Mouse (Mus musculus): ENCODE measurements around the gene Mst1. TPM values are rescaled to one million over a fixed set of nuclear protein-coding genes. Genes with fewer than 3 reads are reported as not detected.

Gene Mst1
- polyA plus RNA-seq, 1 experiment from 2014 or later: 0.20 TPM

- ATAC-seq (ENCODE audit: insufficient read depth) (no peak), DNase-seq (no peak)
- Histone ChIP-seq H3K4me1 (ENCODE audit: insufficient read depth) (no peaks in the 10 kb centered on the region), H3K4me3 (ENCODE audit: low read depth, low read length) (no peak overlapping the region), H3K9me3 (ENCODE audit: low read depth, low read length) (no peaks in the 10 kb centered on the region), H3K27ac (ENCODE audit: low read depth) (no peak overlapping the region), H3K36me3 (ENCODE audit: insufficient read depth) (peaks cover 30% of the 10 kb centered on the region), H3K9ac (no peak overlapping the region), H3K27me3 (ENCODE audit: insufficient read depth, low read length) (no peaks in the 10 kb centered on the region), H3K4me2 (no peak overlapping the region)
- WGBS: 87% methylated on average over 7 of the region's 7 CpGs
- TF ChIP-seq CTCF (IDR thresholded peaks at IDR 0.05; ENCODE audit: low read depth): no peak
Observed at GRCm38 (mm10) chr9:108069529-108069928, 10.7 kb upstream of the Mst1 start.

GRCm38 (mm10) chr9:108071801-108072200 is 8.4 kb upstream of the Mst1 start:
- Histone ChIP-seq H3K27me3 (ENCODE audit: insufficient read depth, low read length) (no peaks in the 10 kb centered on the region), H3K4me1 (ENCODE audit: insufficient read depth) (no peaks in the 10 kb centered on the region), H3K27ac (ENCODE audit: low read depth) (peak overlapping the region; percentile 38; the same call in 1 of the 2 replicates), H3K9me3 (ENCODE audit: low read depth, low read length) (no peaks in the 10 kb centered on the region), H3K36me3 (ENCODE audit: insufficient read depth) (peaks cover 21% of the 10 kb centered on the region), H3K4me2 (no peak overlapping the region), H3K4me3 (ENCODE audit: low read depth, low read length) (no peak overlapping the region), H3K9ac (no peak overlapping the region)
- 60% methylated on average over 4 of the region's 4 CpGs for WGBS
- DNase-seq: no peak
- no peak for TF ChIP-seq CTCF (IDR thresholded peaks at IDR 0.05; ENCODE audit: low read depth)
- ATAC-seq (ENCODE audit: insufficient read depth): no peak

GRCm38 (mm10) chr9:108072481-108072924 is 7.7 kb upstream of the Mst1 start:
- Histone ChIP-seq H3K4me2 (no peak overlapping the region), H3K4me1 (ENCODE audit: insufficient read depth) (no peaks in the 10 kb centered on the region), H3K27ac (ENCODE audit: low read depth) (peak overlapping the region; percentile 38; the same call in 1 of the 2 replicates), H3K9me3 (ENCODE audit: low read depth, low read length) (no peaks in the 10 kb centered on the region), H3K4me3 (ENCODE audit: low read depth, low read length) (no peak overlapping the region), H3K9ac (no peak overlapping the region), H3K36me3 (ENCODE audit: insufficient read depth) (peaks cover 24% of the 10 kb centered on the region), H3K27me3 (ENCODE audit: insufficient read depth, low read length) (no peaks in the 10 kb centered on the region)
- ATAC-seq (ENCODE audit: insufficient read depth) (no peak), DNase-seq (no peak)
- no peak for TF ChIP-seq CTCF (IDR thresholded peaks at IDR 0.05; ENCODE audit: low read depth)
- 48% methylated on average over 9 of the region's 9 CpGs for WGBS

- no peak overlapping the region for H3K27ac ChIP-seq (ENCODE audit: low read depth)
- DNase-seq: no peak
- no peak overlapping the region for H3K4me3 ChIP-seq (ENCODE audit: low read depth, low read length)
- TF ChIP-seq CTCF (IDR thresholded peaks at IDR 0.05; ENCODE audit: low read depth): no peak
- H3K4me1 ChIP-seq (ENCODE audit: insufficient read depth): no peaks in the 10 kb centered on the region
- no peak overlapping the region for H3K4me2 ChIP-seq
- ATAC-seq (ENCODE audit: insufficient read depth): no peak
- H3K9me3 ChIP-seq (ENCODE audit: low read depth, low read length): no peaks in the 10 kb centered on the region
- H3K36me3 ChIP-seq (ENCODE audit: insufficient read depth): peaks cover 24% of the 10 kb centered on the region
- H3K27me3 ChIP-seq (ENCODE audit: insufficient read depth, low read length): no peaks in the 10 kb centered on the region
- WGBS: 56% methylated on average over 7 of the region's 7 CpGs
- H3K9ac ChIP-seq: peak overlapping the region; percentile 23; the same call in 1 of the 2 replicates
Observed at GRCm38 (mm10) chr9:108073141-108073930, 6.9 kb upstream of the Mst1 start.

- H3K9me3 ChIP-seq (ENCODE audit: low read depth, low read length): no peaks in the 10 kb centered on the region
- 6% methylated on average over 19 of the region's 19 CpGs for WGBS
- H3K4me2 ChIP-seq: peak overlapping the region; percentile 45
- H3K27ac ChIP-seq (ENCODE audit: low read depth): no peak overlapping the region
- ATAC-seq (ENCODE audit: insufficient read depth) (no peak), DNase-seq (no peak)
- no peak for TF ChIP-seq CTCF (IDR thresholded peaks at IDR 0.05; ENCODE audit: low read depth)
- peak overlapping the region; percentile 14 for H3K4me3 ChIP-seq (ENCODE audit: low read depth, low read length)
- H3K4me1 ChIP-seq (ENCODE audit: insufficient read depth): no peaks in the 10 kb centered on the region
- peaks cover 26% of the 10 kb centered on the region for H3K27me3 ChIP-seq (ENCODE audit: insufficient read depth, low read length)
- H3K9ac ChIP-seq: peak overlapping the region; percentile 23; the same call in 1 of the 2 replicates
- peaks cover 37% of the 10 kb centered on the region for H3K36me3 ChIP-seq (ENCODE audit: insufficient read depth)
Observed at GRCm38 (mm10) chr9:108082549-108082948, 2.3 kb downstream of the Mst1 start.

GRCm38 (mm10) chr9:108082988-108083431 is 2.8 kb downstream of the Mst1 start, which contains the start of gene Rnf123:
Rnf123 (minus strand) TSS chr9:108083346.
- Histone ChIP-seq H3K27me3 (ENCODE audit: insufficient read depth, low read length) (peaks cover 26% of the 10 kb centered on the region), H3K4me1 (ENCODE audit: insufficient read depth) (no peaks in the 10 kb centered on the region), H3K9me3 (ENCODE audit: low read depth, low read length) (no peaks in the 10 kb centered on the region), H3K4me3 (ENCODE audit: low read depth, low read length) (peak within 1 kb of the TSS; percentile 14), H3K9ac (peak within 1 kb of the TSS; percentile 23; the same call in 1 of the 2 replicates), H3K36me3 (ENCODE audit: insufficient read depth) (peaks cover 42% of the 10 kb centered on the region), H3K4me2 (peak within 1 kb of the TSS; percentile 45), H3K27ac (ENCODE audit: low read depth) (no peak within 1 kb of the TSS)
- no peak for DNase-seq
- 25% methylated on average over 12 of the region's 12 CpGs for WGBS
- ATAC-seq (ENCODE audit: insufficient read depth): no peak
- no peak for TF ChIP-seq CTCF (IDR thresholded peaks at IDR 0.05; ENCODE audit: low read depth)

GRCm38 (mm10) chr9:108083561-108083960 is 3.3 kb downstream of the Mst1 start:
- 59% methylated on average over 6 of the region's 6 CpGs for WGBS
- peaks cover 26% of the 10 kb centered on the region for H3K27me3 ChIP-seq (ENCODE audit: insufficient read depth, low read length)

More at GRCm38 (mm10) chr9:108083561-108083960, 3.3 kb downstream of the Mst1 start:
- no peak for TF ChIP-seq CTCF (IDR thresholded peaks at IDR 0.05; ENCODE audit: low read depth)
- H3K9me3 ChIP-seq (ENCODE audit: low read depth, low read length): no peaks in the 10 kb centered on the region
- peaks cover 47% of the 10 kb centered on the region for H3K36me3 ChIP-seq (ENCODE audit: insufficient read depth)
- DNase-seq: no peak
- no peak overlapping the region for H3K4me2 ChIP-seq
- no peak overlapping the region for H3K27ac ChIP-seq (ENCODE audit: low read depth)
- no peak for ATAC-seq (ENCODE audit: insufficient read depth)
- H3K4me3 ChIP-seq (ENCODE audit: low read depth, low read length): no peak overlapping the region
- no peaks in the 10 kb centered on the region for H3K4me1 ChIP-seq (ENCODE audit: insufficient read depth)
- H3K9ac ChIP-seq: no peak overlapping the region

Data from lung, embryonic 14.5 days (tissue).